Comparison of ENCODE assay signal across 14 mouse cellular contexts in the genomic region with DNA sequence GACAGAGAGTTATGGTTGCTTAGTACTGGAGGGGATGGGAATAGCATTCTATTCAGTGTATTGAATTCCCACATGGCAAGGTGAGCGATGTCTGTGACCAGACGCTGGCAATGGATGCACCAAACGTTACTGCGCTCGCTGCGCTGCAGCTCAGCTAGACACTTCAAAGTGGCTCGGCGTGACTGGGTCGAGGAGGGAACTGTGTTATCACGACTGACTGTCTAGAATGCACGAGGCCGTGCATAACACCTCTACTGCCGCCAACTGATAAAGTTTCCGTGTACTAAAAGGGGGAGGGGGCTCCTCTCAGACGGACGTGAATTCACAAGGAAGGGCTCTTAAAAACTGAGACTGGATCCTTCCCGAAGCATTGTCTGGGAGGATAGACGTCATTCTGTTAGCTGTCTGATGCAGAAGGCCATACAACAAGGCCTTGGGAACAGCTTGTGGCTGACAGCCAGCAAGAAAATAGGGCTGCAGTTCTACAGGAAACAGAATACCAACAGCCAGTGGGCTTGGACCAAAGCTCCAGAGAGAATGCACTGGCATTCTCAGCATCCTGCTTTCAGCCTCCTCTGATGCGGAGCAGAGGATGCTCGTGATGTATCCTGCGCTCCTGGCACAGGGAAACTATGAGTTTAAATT. TPM values are rescaled to one million over a fixed set of nuclear protein-coding genes. Genes with fewer than 3 reads are reported as not detected.
A peak's percentile ranks its signal among the peaks of the same experiment; 100 is the strongest.
DNase-seq lines count a peak whose midpoint lies in the region; ATAC-seq and TF ChIP-seq lines count a peak whose summit lies in the region.
"Had no signal": no experiment of that assay in that cellular context is flagged by ENCODE, and none has a peak within 500 bp of the region (broad histone marks: within the 10 kb centered on the region; RNA-seq: fewer than 3 reads in every experiment).

No protein-coding gene starts in this region.

- H3K9ac ChIP-seq in forebrain, postnatal 0 days: no peak overlapping the region
- no peak overlapping the region for H3K9ac ChIP-seq in forebrain, embryonic 14.5 days (ENCODE audit: low read length)
- H3K9ac ChIP-seq in neural tube, embryonic 15.5 days (replicated peaks): no peak overlapping the region
- H3K9ac ChIP-seq: limb, embryonic 12.5 days; midbrain, embryonic 12.5 days had no signal

- H3K36me3 ChIP-seq in forebrain, postnatal 0 days (ENCODE audit: insufficient read depth): no peaks in the 10 kb centered on the region
- no peaks in the 10 kb centered on the region for H3K36me3 ChIP-seq in forebrain, embryonic 14.5 days (ENCODE audit: control insufficient read depth, insufficient read depth, low read length)
- H3K36me3 ChIP-seq in neural tube, embryonic 15.5 days: no peaks in the 10 kb centered on the region
- H3K36me3 ChIP-seq: limb, embryonic 12.5 days; midbrain, embryonic 12.5 days had no signal

- no peaks in the 10 kb centered on the region for H3K27me3 ChIP-seq in forebrain, postnatal 0 days (ENCODE audit: insufficient read depth, low read length)
- H3K27me3 ChIP-seq in forebrain, embryonic 14.5 days (replicated peaks; ENCODE audit: control insufficient read depth, insufficient read depth, low read length): no peaks in the 10 kb centered on the region
- no peaks in the 10 kb centered on the region for H3K27me3 ChIP-seq in neural tube, embryonic 15.5 days (replicated peaks)
- H3K27me3 ChIP-seq: limb, embryonic 12.5 days; midbrain, embryonic 12.5 days; Patski had no signal

- H3K27ac ChIP-seq in forebrain, postnatal 0 days (ENCODE audit: low read depth, low read length): no peak overlapping the region
- no peak overlapping the region for H3K27ac ChIP-seq in forebrain, embryonic 14.5 days (ENCODE audit: low read depth, low read length)
- H3K27ac ChIP-seq in neural tube, embryonic 15.5 days (replicated peaks): no peak overlapping the region
- H3K27ac ChIP-seq: limb, embryonic 12.5 days; midbrain, embryonic 12.5 days had no signal

- peak; percentile 58 for ATAC-seq in forebrain, postnatal 0 days
- no peak for ATAC-seq in forebrain, embryonic 14.5 days
- no peak for ATAC-seq in neural tube, embryonic 15.5 days (ENCODE audit: low FRiP score)
- ATAC-seq: Patski had no signal

- H3K4me1 ChIP-seq in forebrain, postnatal 0 days (ENCODE audit: insufficient read depth): no peaks in the 10 kb centered on the region
- H3K4me1 ChIP-seq in forebrain, embryonic 14.5 days (ENCODE audit: control insufficient read depth, insufficient read depth, low read length): no peaks in the 10 kb centered on the region
- no peaks in the 10 kb centered on the region; the same call in 1 of the 2 replicates for H3K4me1 ChIP-seq in neural tube, embryonic 15.5 days
- H3K4me1 ChIP-seq: limb, embryonic 12.5 days; midbrain, embryonic 12.5 days had no signal

- no peak overlapping the region for H3K4me3 ChIP-seq in forebrain, postnatal 0 days (ENCODE audit: low read depth, low read length)
- no peak overlapping the region for H3K4me3 ChIP-seq in forebrain, embryonic 14.5 days (ENCODE audit: low read depth, low read length)
- no peak overlapping the region for H3K4me3 ChIP-seq in neural tube, embryonic 15.5 days (replicated peaks)
- H3K4me3 ChIP-seq: erythroblast, embryonic 14.5 days; limb, embryonic 12.5 days; midbrain, embryonic 12.5 days had no signal

- no peak for TF ChIP-seq CTCF in forebrain, postnatal 0 days (IDR thresholded peaks at IDR 0.05; ENCODE audit: low read depth)

- WGBS in forebrain, postnatal 0 days: 70% methylated on average over 21 of the region's 21 CpGs
- WGBS in forebrain, embryonic 14.5 days: 76% methylated on average over 21 of the region's 21 CpGs
- WGBS in neural tube, embryonic 15.5 days: 69% methylated on average over 21 of the region's 21 CpGs

- DNase-seq in forebrain, postnatal 0 days: peak; percentile 32
- DNase-seq in forebrain, embryonic 14.5 days (ENCODE audit: low spot score): no peak
- peak; percentile 20 to 41 for DNase-seq in left cerebral cortex, postnatal 14 days (ENCODE audit: low spot score in 2 of 2)
- DNase-seq in left cerebral cortex, postnatal 36 days (ENCODE audit: low spot score in 2 of 2): no peak
- DNase-seq in adrenal gland, postnatal 36 days: peak; percentile 61 to 70
- DNase-seq in lung, postnatal 36 days: peak; percentile 60
- no peak for DNase-seq in urinary bladder, postnatal 25 days (ENCODE audit: low spot score)
- DNase-seq: gastrocnemius, postnatal 25 days; retina, postnatal 1 day had no signal

- no peaks in the 10 kb centered on the region for H3K9me3 ChIP-seq in forebrain, postnatal 0 days (ENCODE audit: low read length)
- H3K9me3 ChIP-seq in forebrain, embryonic 14.5 days (replicated peaks; ENCODE audit: control insufficient read depth, low read length): no peaks in the 10 kb centered on the region
- no peaks in the 10 kb centered on the region for H3K9me3 ChIP-seq in neural tube, embryonic 15.5 days (replicated peaks)
- H3K9me3 ChIP-seq: limb, embryonic 12.5 days; midbrain, embryonic 12.5 days had no signal

- intact Hi-C loops in left cerebral cortex, postnatal 14 days (cut with DNase I): no loop called here
- intact Hi-C loops in left cerebral cortex, postnatal 36 days (cut with DNase I): no loop called here

- no peak overlapping the region for H3K4me2 ChIP-seq in forebrain, postnatal 0 days (ENCODE audit: low read depth)
- H3K4me2 ChIP-seq in forebrain, embryonic 14.5 days (ENCODE audit: low read length): no peak overlapping the region
- H3K4me2 ChIP-seq in neural tube, embryonic 15.5 days: no peak overlapping the region
- H3K4me2 ChIP-seq: limb, embryonic 12.5 days; midbrain, embryonic 12.5 days had no signal

RNA-seq across cellular contexts. Expression of gene Ppp1r12a, which starts 6.8 kb away (rescaled TPM):
- total RNA-seq in forebrain, postnatal 0 days (2014; rRNA removed): 71.3 and 92.3 TPM in 2 replicates
- 33.0 and 51.6 TPM in 2 replicates for polyA plus RNA-seq in forebrain, postnatal 0 days (2015; fragmentation: Nextera tagmentation; extraction: Ambion mirVana)
- 64.9 and 71.5 TPM in 2 replicates for polyA plus RNA-seq in forebrain, embryonic 14.5 days (2014; fragmentation: Nextera tagmentation; extraction: Ambion mirVana)
- total RNA-seq in left cerebral cortex, postnatal 14 days (2021): 100 to 1,000 TPM; 127 to 136 TPM
- total RNA-seq in left cerebral cortex, postnatal 36 days (2021): 100 to 1,000 TPM; 124 to 162 TPM
- total RNA-seq in adrenal gland, postnatal 36 days (2021): 100 to 1,000 TPM; 102 to 127 TPM
- 63.4 and 73.3 TPM in 2 replicates for polyA plus RNA-seq in neural tube, embryonic 15.5 days (2015; fragmentation: Nextera tagmentation; extraction: Ambion mirVana)

Comparison
In these comparisons a context has a peak if more than half of its experiments do, and no peak if none do; other contexts are left out.
1. DNase-seq: peak in forebrain, postnatal 0 days (single experiment), left cerebral cortex, postnatal 14 days (2 of 2), adrenal gland, postnatal 36 days (2 of 2) and lung, postnatal 36 days (single experiment); none in forebrain, embryonic 14.5 days (single experiment), left cerebral cortex, postnatal 36 days (0 of 2) and urinary bladder, postnatal 25 days (single experiment).